Mouse (Mus musculus) limb, embryonic 10.5 days (tissue): Measurements from ENCODE around the gene Cct8l1. TPM values are rescaled to one million over a fixed set of nuclear protein-coding genes. Genes with fewer than 3 reads are reported as not detected.

Experiments
- DNase-seq: peaks from one replicate; pipeline ENCODE4 v3.0.0-alpha.2; 2017; ENCODE audit warnings: low spot score
- H3K27ac ChIP-seq: fragments of 300-500 bp; sonication (generic); 2 replicates; pipeline ENCODE4 v1.5.1; 2016; ENCODE audit warnings: mild to moderate bottlenecking
- H3K27me3 ChIP-seq: fragments of 300-500 bp; sonication (generic); 2 replicates; pipeline ENCODE4 v1.6.1; 2016; ENCODE audit warnings: low read depth, mild to moderate bottlenecking; ENCODE audit not compliant: poor library complexity, severe bottlenecking
- H3K36me3 ChIP-seq: fragments of 300-500 bp; sonication (generic); 2 replicates; pipeline ENCODE4 v1.6.1; 2016; ENCODE audit warnings: mild to moderate bottlenecking, moderate library complexity
- H3K4me1 ChIP-seq: fragments of 300-500 bp; sonication (generic); 2 replicates; pipeline ENCODE4 v1.6.1; 2016
- H3K4me3 ChIP-seq: fragments of 300-500 bp; sonication (generic); 2 replicates; pipeline ENCODE4 v1.5.1; 2016; ENCODE audit warnings: mild to moderate bottlenecking, moderate library complexity
- H3K9me3 ChIP-seq: fragments of 300-500 bp; sonication (generic); replicated peaks from 2 replicates; pipeline ENCODE4 v1.6.1; 2016; ENCODE audit warnings: mild to moderate bottlenecking
- WGBS: fragments of 180-500 bp; shearing (Covaris S2); methylation state at CpG from one replicate; pipeline ENCODE4 v1.1.7; 2016; 5-methylcytosine and 5-hydroxymethylcytosine counted together
- polyA plus RNA-seq: library from polyadenylated mRNA; unstranded; fragments of >200 nt; fragmentation: Nextera tagmentation; extraction: Ambion mirVana; gene quantifications from 2 replicates; pipeline ENCODE4 v1.2.1, GENCODE M21; 2016

Cct8l1 gene
- polyA plus RNA-seq, 1 experiment from 2014 or later, result not detected

- no peaks in the 10 kb centered on the region for H3K9me3 ChIP-seq
- peaks cover 8% of the 10 kb centered on the region for H3K27me3 ChIP-seq
- no peaks in the 10 kb centered on the region for H3K4me1 ChIP-seq
- DNase-seq, result no peak
- no peak overlapping the region for H3K4me3 ChIP-seq
- 88% methylated on average over 2 of the region's 2 CpGs for WGBS
- H3K36me3 ChIP-seq, result no peaks in the 10 kb centered on the region
- H3K27ac ChIP-seq, result no peak overlapping the region
Observed at GRCm38 (mm10) chr5:25535566-25535965, 19.7 kb downstream of the Cct8l1 start.

- H3K27ac ChIP-seq, result no peak overlapping the region
- no peak for DNase-seq
- H3K36me3 ChIP-seq, result no peaks in the 10 kb centered on the region
- 72% methylated on average over 2 of the region's 2 CpGs for WGBS
- H3K4me3 ChIP-seq, result no peak overlapping the region
- H3K4me1 ChIP-seq, result peaks cover 2% of the 10 kb centered on the region; the same call in 1 of the 2 replicates
- no peaks in the 10 kb centered on the region for H3K9me3 ChIP-seq
- peaks cover 8% of the 10 kb centered on the region for H3K27me3 ChIP-seq
Observed at GRCm38 (mm10) chr5:25536451-25536850, 20.6 kb downstream of the Cct8l1 start.

GRCm38 (mm10) chr5:25536921-25537409, 21.1 kb downstream of the Cct8l1 start:
- no peaks in the 10 kb centered on the region for H3K36me3 ChIP-seq
- peaks cover 4% of the 10 kb centered on the region; the same call in 1 of the 2 replicates for H3K4me1 ChIP-seq
- H3K27me3 ChIP-seq, result peaks cover 4% of the 10 kb centered on the region; the same call in 1 of the 2 replicates
- H3K9me3 ChIP-seq, result no peaks in the 10 kb centered on the region
- H3K4me3 ChIP-seq, result no peak overlapping the region
- no peak overlapping the region for H3K27ac ChIP-seq
- no peak for DNase-seq
- WGBS, result 40% methylated on average over 6 of the region's 6 CpGs

- H3K4me1 ChIP-seq, result peaks cover 4% of the 10 kb centered on the region; the same call in 1 of the 2 replicates
- no peaks in the 10 kb centered on the region for H3K9me3 ChIP-seq
- no peak overlapping the region for H3K4me3 ChIP-seq
- no peak overlapping the region for H3K27ac ChIP-seq
- H3K36me3 ChIP-seq, result no peaks in the 10 kb centered on the region
- no peak for DNase-seq
- H3K27me3 ChIP-seq, result no peaks in the 10 kb centered on the region
Observed at GRCm38 (mm10) chr5:25540412-25540811, 24.5 kb downstream of the Cct8l1 start.

GRCm38 (mm10) chr5:25540921-25541320, 25.1 kb downstream of the Cct8l1 start:
- 91% methylated on average over 3 of the region's 3 CpGs for WGBS
- Histone ChIP-seq H3K36me3 (no peaks in the 10 kb centered on the region), H3K4me1 (peaks cover 4% of the 10 kb centered on the region; the same call in 1 of the 2 replicates), H3K4me3 (no peak overlapping the region), H3K9me3 (no peaks in the 10 kb centered on the region), H3K27ac (no peak overlapping the region), H3K27me3 (no peaks in the 10 kb centered on the region)
- DNase-seq, result peak; percentile 18

GRCm38 (mm10) chr5:25541661-25542060, 25.8 kb downstream of the Cct8l1 start:
- H3K4me1 ChIP-seq, result peaks cover 4% of the 10 kb centered on the region; the same call in 1 of the 2 replicates
- H3K4me3 ChIP-seq, result no peak overlapping the region
- WGBS, result 62% methylated on average over 2 of the region's 2 CpGs
- H3K9me3 ChIP-seq, result no peaks in the 10 kb centered on the region
- peak; percentile 19 for DNase-seq
- no peaks in the 10 kb centered on the region for H3K36me3 ChIP-seq
- no peaks in the 10 kb centered on the region for H3K27me3 ChIP-seq
- no peak overlapping the region for H3K27ac ChIP-seq

GRCm38 (mm10) chr5:25544061-25544460, 28.2 kb downstream of the Cct8l1 start:
- Histone ChIP-seq H3K4me1 (peaks cover 4% of the 10 kb centered on the region; the same call in 1 of the 2 replicates), H3K27me3 (no peaks in the 10 kb centered on the region), H3K9me3 (no peaks in the 10 kb centered on the region), H3K36me3 (no peaks in the 10 kb centered on the region), H3K4me3 (no peak overlapping the region), H3K27ac (no peak overlapping the region)
- WGBS, result 91% methylated on average over 3 of the region's 3 CpGs
- no peak for DNase-seq

GRCm38 (mm10) chr5:25544566-25544965, 28.7 kb downstream of the Cct8l1 start:
- no peak overlapping the region for H3K27ac ChIP-seq
- H3K4me3 ChIP-seq, result no peak overlapping the region
- no peaks in the 10 kb centered on the region for H3K27me3 ChIP-seq
- no peak for DNase-seq
- H3K4me1 ChIP-seq, result peaks cover 4% of the 10 kb centered on the region; the same call in 1 of the 2 replicates
- no peaks in the 10 kb centered on the region for H3K9me3 ChIP-seq
- no peaks in the 10 kb centered on the region for H3K36me3 ChIP-seq
- 90% methylated on average over 5 of the region's 5 CpGs for WGBS

GRCm38 (mm10) chr5:25546912-25547311, 31.0 kb downstream of the Cct8l1 start:
- 94% methylated on average over 2 of the region's 2 CpGs for WGBS
- no peaks in the 10 kb centered on the region for H3K4me1 ChIP-seq
- H3K27me3 ChIP-seq, result no peaks in the 10 kb centered on the region
- no peak for DNase-seq
- H3K27ac ChIP-seq, result no peak overlapping the region
- no peaks in the 10 kb centered on the region for H3K9me3 ChIP-seq
- no peaks in the 10 kb centered on the region for H3K36me3 ChIP-seq
- no peak overlapping the region for H3K4me3 ChIP-seq

- 91% methylated on average over 1 of the region's 1 CpGs for WGBS
- H3K36me3 ChIP-seq, result no peaks in the 10 kb centered on the region
Observed at GRCm38 (mm10) chr5:25550912-25551311, 35.0 kb downstream of the Cct8l1 start.

GRCm38 (mm10) chr5:25554210-25554609, 38.3 kb downstream of the Cct8l1 start:
- Histone ChIP-seq H3K27me3 (no peaks in the 10 kb centered on the region), H3K27ac (no peak overlapping the region), H3K36me3 (no peaks in the 10 kb centered on the region), H3K4me3 (no peak overlapping the region), H3K4me1 (no peaks in the 10 kb centered on the region), H3K9me3 (no peaks in the 10 kb centered on the region)
- WGBS, result 89% methylated on average over 1 of the region's 1 CpGs
- no peak for DNase-seq

More at GRCm38 (mm10) chr5:25550912-25551311, 35.0 kb downstream of the Cct8l1 start:
- DNase-seq, result no peak
- Histone ChIP-seq H3K4me1 (no peaks in the 10 kb centered on the region), H3K27ac (no peak overlapping the region), H3K9me3 (no peaks in the 10 kb centered on the region), H3K27me3 (no peaks in the 10 kb centered on the region), H3K4me3 (no peak overlapping the region)

GRCm38 (mm10) chr5:25554689-25555088, 38.8 kb downstream of the Cct8l1 start:
- no peak overlapping the region for H3K4me3 ChIP-seq
- no peak overlapping the region for H3K27ac ChIP-seq
- no peaks in the 10 kb centered on the region for H3K27me3 ChIP-seq
- no peaks in the 10 kb centered on the region for H3K4me1 ChIP-seq
- H3K36me3 ChIP-seq, result no peaks in the 10 kb centered on the region
- WGBS, result 71% methylated on average over 1 of the region's 1 CpGs
- DNase-seq, result no peak
- no peaks in the 10 kb centered on the region for H3K9me3 ChIP-seq

GRCm38 (mm10) chr5:25555684-25556083, 39.8 kb downstream of the Cct8l1 start:
- DNase-seq, result no peak
- no peak overlapping the region for H3K4me3 ChIP-seq
- H3K9me3 ChIP-seq, result no peaks in the 10 kb centered on the region
- H3K27ac ChIP-seq, result no peak overlapping the region
- H3K4me1 ChIP-seq, result no peaks in the 10 kb centered on the region
- 88% methylated on average over 5 of the region's 5 CpGs for WGBS
- no peaks in the 10 kb centered on the region for H3K36me3 ChIP-seq
- no peaks in the 10 kb centered on the region for H3K27me3 ChIP-seq

- Histone ChIP-seq H3K27ac (no peak overlapping the region), H3K9me3 (no peaks in the 10 kb centered on the region), H3K4me3 (no peak overlapping the region), H3K4me1 (no peaks in the 10 kb centered on the region), H3K27me3 (no peaks in the 10 kb centered on the region), H3K36me3 (no peaks in the 10 kb centered on the region)
- no peak for DNase-seq
- 85% methylated on average over 5 of the region's 5 CpGs for WGBS
Observed at GRCm38 (mm10) chr5:25556363-25556762, 40.5 kb downstream of the Cct8l1 start.
